Mouse (Mus musculus) embryonic facial prominence, embryonic 11.5 days (tissue): ENCODE measurements around the gene Gm6034. TPM values are rescaled to one million over a fixed set of nuclear protein-coding genes. Genes with fewer than 3 reads are reported as not detected.
A peak's percentile ranks its signal among the peaks of the same experiment; 100 is the strongest.
"Not testable (repeated sequence)": the region's sequence is repeated elsewhere in the genome, so short reads cannot be mapped to it uniquely, and the experiment has no call there.

Experiments
- ATAC-seq: fragments of 200-750 bp; cut with Nextera tagmentation; replicated peaks from 2 replicates; pipeline ENCODE4 v1.8.0; 2017; ENCODE audit warnings: low read depth; ENCODE audit not compliant: insufficient number of reproducible peaks, low FRiP score, low TSS enrichment
- DNase-seq: peaks from one replicate; pipeline ENCODE4 v3.0.0-alpha.2; 2015; ENCODE audit warnings: low spot score
- H3K27ac ChIP-seq: fragments of 300-500 bp; sonication (generic); replicated peaks from 2 replicates; pipeline ENCODE4 v1.5.1; 2014; ENCODE audit warnings: mild to moderate bottlenecking, low read depth, low read length, control low read depth
- H3K27me3 ChIP-seq: fragments of 300-500 bp; sonication (generic); 2 replicates; pipeline ENCODE4 v1.6.1; 2014; ENCODE audit warnings: mild to moderate bottlenecking, low read length, moderate library complexity, mixed read lengths; ENCODE audit not compliant: control insufficient read depth, insufficient read depth
- H3K36me3 ChIP-seq: fragments of 300-500 bp; sonication (generic); replicated peaks from 2 replicates; pipeline ENCODE4 v1.6.1; 2014; ENCODE audit warnings: low read depth, mild to moderate bottlenecking, low read length, moderate library complexity, mixed read lengths; ENCODE audit not compliant: control insufficient read depth, insufficient read depth
- H3K4me1 ChIP-seq: fragments of 300-500 bp; sonication (generic); 2 replicates; pipeline ENCODE4 v1.6.1; 2014; ENCODE audit warnings: low read length, mixed read lengths; ENCODE audit not compliant: control insufficient read depth, insufficient read depth
- H3K4me2 ChIP-seq: fragments of 300-500 bp; sonication (generic); 2 replicates; pipeline ENCODE4 v1.6.1; 2014; ENCODE audit warnings: low read depth, mild to moderate bottlenecking, control low read depth, low read length, moderate library complexity
- H3K4me3 ChIP-seq: fragments of 300-500 bp; sonication (generic); 2 replicates; pipeline ENCODE4 v1.5.1; 2014; ENCODE audit warnings: low read depth, low read length, control low read depth
- H3K9ac ChIP-seq: fragments of 300-500 bp; sonication (generic); replicated peaks from 2 replicates; pipeline ENCODE4 v1.6.1; 2014; ENCODE audit warnings: mild to moderate bottlenecking, control low read depth, low read length
- H3K9me3 ChIP-seq: fragments of 300-500 bp; sonication (generic); replicated peaks from 2 replicates; pipeline ENCODE4 v1.6.1; 2016; ENCODE audit warnings: mild to moderate bottlenecking, low read length, inconsistent platforms, mixed read lengths; ENCODE audit not compliant: control insufficient read depth
- WGBS: fragments of 180-500 bp; shearing (Covaris S2); extraction: QIAGEN DNeasy Blood & Tissue Kit; methylation state at CpG from one replicate; pipeline ENCODE4 v1.1.7; 2014; 5-methylcytosine and 5-hydroxymethylcytosine counted together
- polyA plus RNA-seq: library from polyadenylated mRNA; unstranded; fragments of >200 nt; fragmentation: Nextera tagmentation; extraction: Ambion mirVana; gene quantifications from 2 replicates; pipeline ENCODE4 v1.2.1, GENCODE M21; 2014

Gene Gm6034
- not detected in 2 replicates for polyA plus RNA-seq

DNA sequence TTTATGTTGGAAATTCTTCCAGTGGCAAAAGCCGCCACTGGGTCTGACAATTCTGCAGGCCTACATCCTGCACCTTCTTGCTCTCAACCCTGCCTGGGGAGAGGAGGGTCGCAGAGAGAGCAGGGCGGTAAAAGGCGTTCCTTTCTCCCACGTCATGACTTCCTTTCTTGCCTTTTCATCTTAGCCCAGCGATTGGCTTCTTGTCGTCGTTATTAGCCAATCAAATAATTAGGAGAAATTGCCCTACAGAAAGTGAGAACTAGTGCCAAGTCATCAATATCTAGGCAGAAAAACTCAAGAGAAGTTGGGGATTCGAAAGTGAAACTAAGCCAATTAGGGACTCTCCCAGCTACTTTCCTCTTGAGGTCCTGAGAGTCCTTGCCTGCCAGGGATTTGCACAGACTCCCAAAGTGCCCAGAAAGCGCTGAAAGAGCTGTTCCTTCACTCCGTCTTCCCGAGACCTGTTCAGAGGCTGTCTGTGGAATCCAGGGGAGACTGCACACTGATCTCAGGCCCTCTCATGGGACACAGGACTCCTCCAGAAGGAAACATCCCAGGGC is at the start of gene Gm6034, which contains the start of gene H2-T22:
Gene Gm6034, plus strand, starts transcription at position 352 of the 560 bp plus-strand sequence.
Gene H2-T22, minus strand, starts transcription at position 138 of the 560 bp plus-strand sequence.
- WGBS: 2% methylated on average over 12 of the region's 12 CpGs
- H3K27ac ChIP-seq, H3K36me3 ChIP-seq, H3K4me1 ChIP-seq, H3K9me3 ChIP-seq, H3K27me3 ChIP-seq: not testable (repeated sequence)
- Histone ChIP-seq H3K4me2 (peak within 1 kb of the TSS; percentile 54), H3K9ac (peak within 1 kb of the TSS; percentile 46), H3K4me3 (peak within 1 kb of the TSS; percentile 29)
- peak; percentile 93 for ATAC-seq
- DNase-seq: peak; percentile 89

GRCm38 (mm10) chr17:35993675-35994074 is 49.1 kb upstream of the Gm6034 start:
- WGBS: 9% methylated on average over 17 of the region's 17 CpGs

DNA sequence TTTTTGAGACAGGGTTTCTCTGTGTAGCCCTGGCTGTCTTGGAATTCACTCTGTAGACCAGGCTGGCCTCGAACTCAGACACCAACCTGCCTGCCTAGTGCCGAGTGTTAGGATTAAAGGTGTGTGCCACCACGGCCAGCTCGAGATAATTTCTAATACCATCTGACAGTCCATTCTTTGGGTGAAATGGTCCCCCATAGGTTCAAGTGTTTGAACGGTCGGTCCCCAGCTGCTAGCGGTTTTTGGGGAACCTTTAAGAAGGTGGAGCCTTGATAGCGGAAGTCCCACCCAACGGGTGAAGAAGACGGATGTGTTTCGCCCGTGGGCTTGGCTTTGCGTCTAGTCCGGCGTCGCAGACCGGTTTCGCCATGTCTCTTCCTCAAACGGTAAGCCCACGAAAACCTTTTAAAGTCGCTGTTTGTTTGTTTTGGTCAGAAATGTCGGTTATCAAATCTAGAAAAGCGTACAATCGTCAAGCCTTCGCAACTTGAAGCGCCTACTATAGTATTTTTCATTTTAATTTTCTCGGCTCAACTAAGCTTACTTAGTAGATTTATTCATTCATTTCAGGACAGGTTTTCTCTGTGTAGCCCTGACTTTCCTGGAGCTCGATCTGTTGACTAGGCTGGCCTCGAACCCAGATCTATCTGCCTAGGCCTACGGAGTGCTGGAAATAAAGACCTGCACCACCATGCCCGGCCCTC is 48.4 kb upstream of the Gm6034 start:
- Histone ChIP-seq H3K4me2 (peak overlapping the region; percentile 76), H3K27ac (no peak overlapping the region), H3K4me3 (peak overlapping the region; percentile 43), H3K27me3 (no peaks in the 10 kb centered on the region), H3K9me3 (no peaks in the 10 kb centered on the region), H3K36me3 (no peaks in the 10 kb centered on the region), H3K9ac (peak overlapping the region; percentile 50), H3K4me1 (no peaks in the 10 kb centered on the region; the same call in 1 of the 2 replicates)
- WGBS: 3% methylated on average over 31 of the region's 31 CpGs
- peak; percentile 89 for DNase-seq
- ATAC-seq: peak; percentile 63

More at GRCm38 (mm10) chr17:35993675-35994074, 49.1 kb upstream of the Gm6034 start:
- Histone ChIP-seq H3K9ac (no peak overlapping the region), H3K27me3 (no peaks in the 10 kb centered on the region), H3K4me3 (no peak overlapping the region), H3K4me1 (no peaks in the 10 kb centered on the region; the same call in 1 of the 2 replicates), H3K36me3 (no peaks in the 10 kb centered on the region), H3K27ac (no peak overlapping the region), H3K4me2 (no peak overlapping the region), H3K9me3 (no peaks in the 10 kb centered on the region)
- DNase-seq: peak; percentile 90
- peak; percentile 41 for ATAC-seq

GRCm38 (mm10) chr17:35994879-35995240 is 47.9 kb upstream of the Gm6034 start:
- H3K9ac ChIP-seq: peak overlapping the region; percentile 50
- peak overlapping the region; percentile 76 for H3K4me2 ChIP-seq
- WGBS: 5% methylated on average over 14 of the region's 14 CpGs
- ATAC-seq: no peak
- DNase-seq: peak; percentile 14
- H3K27me3 ChIP-seq: no peaks in the 10 kb centered on the region
- H3K4me1 ChIP-seq: no peaks in the 10 kb centered on the region; the same call in 1 of the 2 replicates
- H3K27ac ChIP-seq: no peak overlapping the region
- H3K9me3 ChIP-seq: no peaks in the 10 kb centered on the region
- H3K36me3 ChIP-seq: no peaks in the 10 kb centered on the region
- peak overlapping the region; percentile 43 for H3K4me3 ChIP-seq

- H3K4me2 ChIP-seq: no peak overlapping the region
- no peaks in the 10 kb centered on the region for H3K27me3 ChIP-seq
- H3K4me1 ChIP-seq: no peaks in the 10 kb centered on the region; the same call in 1 of the 2 replicates
- DNase-seq (peak; percentile 98), ATAC-seq (peak; percentile 68)
- no peak overlapping the region for H3K9ac ChIP-seq
- WGBS: 5% methylated on average over 11 of the region's 11 CpGs
- no peak overlapping the region for H3K4me3 ChIP-seq
- no peaks in the 10 kb centered on the region for H3K36me3 ChIP-seq
- no peaks in the 10 kb centered on the region for H3K9me3 ChIP-seq
- no peak overlapping the region for H3K27ac ChIP-seq
Measured at GRCm38 (mm10) chr17:35996949-35997348, 45.8 kb upstream of the Gm6034 start.

- DNase-seq (no peak), ATAC-seq (no peak)
- Histone ChIP-seq H3K27me3 (no peaks in the 10 kb centered on the region), H3K36me3 (no peaks in the 10 kb centered on the region), H3K4me1 (no peaks in the 10 kb centered on the region; the same call in 1 of the 2 replicates), H3K27ac (no peak overlapping the region), H3K4me3 (no peak overlapping the region), H3K9ac (no peak overlapping the region), H3K4me2 (no peak overlapping the region), H3K9me3 (no peaks in the 10 kb centered on the region)
- WGBS: 67% methylated on average over 12 of the region's 12 CpGs
Measured at GRCm38 (mm10) chr17:35997713-35998510, 44.8 kb upstream of the Gm6034 start.

- H3K9ac ChIP-seq: no peak overlapping the region
- H3K9me3 ChIP-seq: no peaks in the 10 kb centered on the region
- no peaks in the 10 kb centered on the region; the same call in 1 of the 2 replicates for H3K4me1 ChIP-seq
- H3K4me3 ChIP-seq: no peak overlapping the region
- no peak for ATAC-seq
- WGBS: 90% methylated on average over 6 of the region's 6 CpGs
- no peak overlapping the region for H3K27ac ChIP-seq
- DNase-seq: no peak
- no peak overlapping the region for H3K4me2 ChIP-seq
- H3K36me3 ChIP-seq: no peaks in the 10 kb centered on the region
- H3K27me3 ChIP-seq: no peaks in the 10 kb centered on the region
Measured at GRCm38 (mm10) chr17:35998545-35999305, 44.0 kb upstream of the Gm6034 start.
